In genomic region chr7:135715642-135716444, GRCm38 (mm10) we compare ENCODE assay signal across 8 mouse cellular contexts. TPM values are rescaled to one million over a fixed set of nuclear protein-coding genes. Genes with fewer than 3 reads are reported as not detected.
DNase-seq lines count a peak whose midpoint lies in the region; ATAC-seq lines count a peak whose summit lies in the region.

TSS of gene Mki67 (minus strand) at chr7:135716361.

- H3K4me3 ChIP-seq in heart, embryonic 14.5 days (ENCODE audit: control insufficient read depth in 1 of 2, insufficient read depth in 1 of 2, low read depth in 1 of 2, low read length in 2 of 2): peak within 1 kb of the TSS; percentile 81 to 93
- H3K4me3 ChIP-seq in limb, embryonic 10.5 days: peak within 1 kb of the TSS; percentile 91
- H3K4me3 ChIP-seq in midbrain, embryonic 12.5 days: peak within 1 kb of the TSS; percentile 87

- H3K27ac ChIP-seq in heart, embryonic 14.5 days (replicated peaks in 1 of 2; ENCODE audit: control insufficient read depth in 1 of 2, insufficient read depth in 1 of 2, low read depth in 2 of 2, low read length in 2 of 2): peak within 1 kb of the TSS; percentile 81 to 89
- H3K27ac ChIP-seq in limb, embryonic 10.5 days: peak within 1 kb of the TSS; percentile 99
- peak within 1 kb of the TSS; percentile 56 for H3K27ac ChIP-seq in midbrain, embryonic 12.5 days (replicated peaks)

- no peaks in the 10 kb centered on the region for H3K27me3 ChIP-seq in heart, embryonic 14.5 days (ENCODE audit: control insufficient read depth, insufficient read depth, low read length)
- H3K27me3 ChIP-seq in limb, embryonic 10.5 days (ENCODE audit: low read depth, poor library complexity, severe bottlenecking): no peaks in the 10 kb centered on the region
- H3K27me3 ChIP-seq in midbrain, embryonic 12.5 days: no peaks in the 10 kb centered on the region

- peak within 1 kb of the TSS; percentile 86 for H3K9ac ChIP-seq in heart, embryonic 14.5 days (ENCODE audit: low read length)
- peak within 1 kb of the TSS; percentile 78 for H3K9ac ChIP-seq in midbrain, embryonic 12.5 days (replicated peaks)

- ATAC-seq in CD4-positive, CD25-positive, alpha-beta regulatory T cell, adult 4 months: peak; percentile 5
- ATAC-seq in heart, embryonic 14.5 days (ENCODE audit: insufficient number of reproducible peaks, insufficient read depth, low FRiP score, low read depth): peak; percentile 18
- ATAC-seq in midbrain, embryonic 12.5 days (ENCODE audit: low FRiP score, low read depth): peak; percentile 77

- peaks cover 3% of the 10 kb centered on the region; the same call in 1 of the 2 replicates for H3K36me3 ChIP-seq in heart, embryonic 14.5 days (ENCODE audit: control insufficient read depth, insufficient read depth, low read length)
- peaks cover 16% of the 10 kb centered on the region for H3K36me3 ChIP-seq in limb, embryonic 10.5 days
- H3K36me3 ChIP-seq in midbrain, embryonic 12.5 days: no peaks in the 10 kb centered on the region

- peak; percentile 53 for DNase-seq in 3T3-L1 (ENCODE audit: low read depth, low spot score)
- peak; percentile 52 for DNase-seq in embryo, embryonic 10 days (ENCODE audit: low spot score)
- DNase-seq in limb, embryonic 10.5 days (ENCODE audit: low spot score): peak; percentile 63
- peak; percentile 26 to 44 for DNase-seq in thymus, adult 18-20 months
- no peak for DNase-seq in c-Kit-positive CD71-positive TER-119-positive erythroid progenitor cells, embryonic 14.5 days (ENCODE audit: low spot score)

- H3K4me2 ChIP-seq in heart, embryonic 14.5 days (ENCODE audit: low read length): peak within 1 kb of the TSS; percentile 70
- peak within 1 kb of the TSS; percentile 81 for H3K4me2 ChIP-seq in midbrain, embryonic 12.5 days (replicated peaks)

- WGBS in heart, embryonic 14.5 days: 1% methylated on average over 73 of the region's 82 CpGs
- WGBS in limb, embryonic 10.5 days: under 1% methylated on average over 82 of the region's 82 CpGs
- WGBS in midbrain, embryonic 12.5 days: under 1% methylated on average over 75 of the region's 82 CpGs

- H3K4me1 ChIP-seq in heart, embryonic 14.5 days (ENCODE audit: control insufficient read depth in 2 of 2, insufficient read depth in 2 of 2, low read length in 2 of 2): peaks cover 2 to 16% of the 10 kb centered on the region in 2 experiments
- H3K4me1 ChIP-seq in limb, embryonic 10.5 days: peaks cover 34% of the 10 kb centered on the region
- H3K4me1 ChIP-seq in midbrain, embryonic 12.5 days: peaks cover 29% of the 10 kb centered on the region

- no peaks in the 10 kb centered on the region for H3K9me3 ChIP-seq in heart, embryonic 14.5 days (ENCODE audit: control insufficient read depth, low read length)
- no peaks in the 10 kb centered on the region for H3K9me3 ChIP-seq in limb, embryonic 10.5 days (replicated peaks)
- no peaks in the 10 kb centered on the region for H3K9me3 ChIP-seq in midbrain, embryonic 12.5 days

RNA-seq across cellular contexts. Expression of gene Mki67, which starts in this region (rescaled TPM):
- polyA plus RNA-seq in CD4-positive, CD25-positive, alpha-beta regulatory T cell, adult 4 months (2017; shearing (Covaris generic)): 10 to 100 TPM in 1 of 2 experiments, 1 to 10 TPM in 1; 7.5 to 10.7 TPM
- 32.0 and 32.2 TPM in 2 replicates for polyA plus RNA-seq in heart, embryonic 14.5 days (2014; fragmentation: Nextera tagmentation; extraction: Ambion mirVana)
- polyA plus RNA-seq in limb, embryonic 10.5 days (2016; fragmentation: Nextera tagmentation; extraction: Ambion mirVana): 38.4 and 46.9 TPM in 2 replicates
- polyA plus RNA-seq in midbrain, embryonic 12.5 days (2016; fragmentation: Nextera tagmentation; extraction: Ambion mirVana): 50.9 and 54.9 TPM in 2 replicates

Comparison
In these comparisons a context has a peak if more than half of its experiments do, and no peak if none do; other contexts are left out.
1. ATAC-seq: peak in every context shown above with its lines; median percentile 77 in midbrain, embryonic 12.5 days; 18 in heart, embryonic 14.5 days; 5 in CD4-positive, CD25-positive, alpha-beta regulatory T cell, adult 4 months.